ENCODE assay signal across 8 mouse cellular contexts in genomic region chr1:136948127-136948422, GRCm38 (mm10). TPM values are rescaled to one million over a fixed set of nuclear protein-coding genes. Genes with fewer than 3 reads are reported as not detected.
A peak's percentile ranks its signal among the peaks of the same experiment; 100 is the strongest.
DNase-seq lines count a peak whose midpoint lies in the region; ATAC-seq and TF ChIP-seq lines count a peak whose summit lies in the region.
"Had no signal": no experiment of that assay in that cellular context is flagged by ENCODE, and none has a peak within 500 bp of the region (broad histone marks: within the 10 kb centered on the region; RNA-seq: fewer than 3 reads in every experiment).

No protein-coding gene starts in this region.

- peaks cover 29% of the 10 kb centered on the region for H3K4me1 ChIP-seq in lung, embryonic 16.5 days (replicated peaks; ENCODE audit: control insufficient read depth, insufficient read depth, low read length)
- H3K4me1 ChIP-seq in forebrain, embryonic 16.5 days (replicated peaks; ENCODE audit: control insufficient read depth, insufficient read depth, low read length) = peaks cover 26% of the 10 kb centered on the region
- peaks cover 22% of the 10 kb centered on the region for H3K4me1 ChIP-seq in limb, embryonic 14.5 days (ENCODE audit: control insufficient read depth, insufficient read depth, low read length)
- peaks cover 19% of the 10 kb centered on the region for H3K4me1 ChIP-seq in stomach, embryonic 15.5 days

- peak overlapping the region; percentile 60 for H3K4me3 ChIP-seq in lung, embryonic 16.5 days (ENCODE audit: low read length)
- H3K4me3 ChIP-seq in forebrain, embryonic 16.5 days (replicated peaks; ENCODE audit: low read length) = peak overlapping the region; percentile 47; the same call in 1 of the 2 replicates
- H3K4me3 ChIP-seq in limb, embryonic 14.5 days (replicated peaks; ENCODE audit: low read length) = peak overlapping the region; percentile 47
- H3K4me3 ChIP-seq in stomach, embryonic 15.5 days (replicated peaks) = peak overlapping the region; percentile 50
- no peak overlapping the region for H3K4me3 ChIP-seq in left cerebral cortex, adult 2 months

- H3K9me3 ChIP-seq in lung, embryonic 16.5 days (ENCODE audit: control insufficient read depth, low read length) = no peaks in the 10 kb centered on the region
- peaks cover 4% of the 10 kb centered on the region; the same call in 1 of the 2 replicates for H3K9me3 ChIP-seq in forebrain, embryonic 16.5 days (ENCODE audit: control insufficient read depth, low read length)
- H3K9me3 ChIP-seq in limb, embryonic 14.5 days (ENCODE audit: control insufficient read depth, low read length) = no peaks in the 10 kb centered on the region
- no peaks in the 10 kb centered on the region for H3K9me3 ChIP-seq in stomach, embryonic 15.5 days

- no peak for TF ChIP-seq POLR2A in limb, embryonic 14.5 days (IDR thresholded peaks at IDR 0.05; ENCODE audit: borderline replicate concordance, extremely low read depth, insufficient read depth, insufficient read length)

- no peak for ATAC-seq in lung, embryonic 16.5 days (ENCODE audit: low read depth)
- no peak for ATAC-seq in forebrain, embryonic 16.5 days
- no peak for ATAC-seq in limb, embryonic 14.5 days (ENCODE audit: low FRiP score, low read depth)
- no peak for ATAC-seq in stomach, embryonic 15.5 days (ENCODE audit: insufficient read depth, low FRiP score, low read depth)

- 1% methylated on average over 7 of the region's 7 CpGs for WGBS in lung, embryonic 16.5 days
- WGBS in forebrain, embryonic 16.5 days = 2% methylated on average over 7 of the region's 7 CpGs
- 4% methylated on average over 7 of the region's 7 CpGs for WGBS in limb, embryonic 14.5 days
- 2% methylated on average over 7 of the region's 7 CpGs for WGBS in stomach, embryonic 15.5 days

- H3K27ac ChIP-seq in lung, embryonic 16.5 days (ENCODE audit: low read length) = no peak overlapping the region
- H3K27ac ChIP-seq in forebrain, embryonic 16.5 days (ENCODE audit: low read length) = no peak overlapping the region
- H3K27ac ChIP-seq in limb, embryonic 14.5 days (replicated peaks; ENCODE audit: low read depth, low read length) = no peak overlapping the region
- H3K27ac ChIP-seq in stomach, embryonic 15.5 days = no peak overlapping the region
- no peak overlapping the region for H3K27ac ChIP-seq in left cerebral cortex, adult 2 months

- no peak for TF ChIP-seq CTCF in left cerebral cortex, adult 2 months (IDR thresholded peaks at IDR 0.05)

- H3K9ac ChIP-seq in lung, embryonic 16.5 days (ENCODE audit: low read length) = peak overlapping the region; percentile 66
- no peak overlapping the region for H3K9ac ChIP-seq in forebrain, embryonic 16.5 days (replicated peaks; ENCODE audit: low read depth, low read length)
- H3K9ac ChIP-seq in limb, embryonic 14.5 days (ENCODE audit: low read depth, low read length, severe bottlenecking) = no peak overlapping the region
- H3K9ac ChIP-seq in stomach, embryonic 15.5 days = no peak overlapping the region

- H3K27me3 ChIP-seq in lung, embryonic 16.5 days (ENCODE audit: control insufficient read depth, insufficient read depth, low read depth, low read length) = peaks cover 84% of the 10 kb centered on the region
- H3K27me3 ChIP-seq in forebrain, embryonic 16.5 days (replicated peaks; ENCODE audit: control insufficient read depth, insufficient read depth, low read length) = peaks cover 53% of the 10 kb centered on the region
- H3K27me3 ChIP-seq in limb, embryonic 14.5 days (ENCODE audit: control insufficient read depth, insufficient read depth, low read length) = peaks cover 95% of the 10 kb centered on the region
- peaks cover 64% of the 10 kb centered on the region for H3K27me3 ChIP-seq in stomach, embryonic 15.5 days (replicated peaks)

- intact Hi-C loops in left cerebral cortex, adult 2 months (cut with DNase I) = loop anchor here (5.0 to 10.0 kb wide), 2 partner anchors 393 to 1894 kb away; no protein-coding TSS in a partner anchor

- H3K36me3 ChIP-seq in lung, embryonic 16.5 days (ENCODE audit: control insufficient read depth, insufficient read depth, low read length) = no peaks in the 10 kb centered on the region
- no peaks in the 10 kb centered on the region for H3K36me3 ChIP-seq in forebrain, embryonic 16.5 days (ENCODE audit: control insufficient read depth, insufficient read depth)
- no peaks in the 10 kb centered on the region for H3K36me3 ChIP-seq in limb, embryonic 14.5 days (ENCODE audit: control insufficient read depth, insufficient read depth, low read length)
- H3K36me3 ChIP-seq in stomach, embryonic 15.5 days = no peaks in the 10 kb centered on the region

- no peak for DNase-seq in lung, postnatal 4 days
- no peak for DNase-seq in limb, embryonic 14.5 days (ENCODE audit: low spot score)
- DNase-seq in left cerebral cortex, adult 2 months (ENCODE audit: extremely low spot score in 1 of 2, low spot score in 2 of 2) = no peak
- DNase-seq in adrenal gland, postnatal 4 days (ENCODE audit: low spot score in 2 of 2) = no peak
- DNase-seq: right cerebral cortex, adult 18-20 months had no signal

- H3K4me2 ChIP-seq in lung, embryonic 16.5 days (ENCODE audit: low read depth, low read length) = peak overlapping the region; percentile 63
- H3K4me2 ChIP-seq in forebrain, embryonic 16.5 days (ENCODE audit: low read length) = peak overlapping the region; percentile 82; the same call in 1 of the 2 replicates
- peak overlapping the region; percentile 96 for H3K4me2 ChIP-seq in limb, embryonic 14.5 days (replicated peaks; ENCODE audit: low read depth, low read length, severe bottlenecking)
- peak overlapping the region; percentile 87 for H3K4me2 ChIP-seq in stomach, embryonic 15.5 days

RNA-seq across cellular contexts. Expression of gene Nr5a2, which starts 12.2 kb away (rescaled TPM):
- 2.3 and 2.5 TPM in 2 replicates for polyA plus RNA-seq in lung, embryonic 16.5 days (2015; fragmentation: Nextera tagmentation; extraction: Ambion mirVana)
- polyA plus RNA-seq in forebrain, embryonic 16.5 days (2015; fragmentation: Nextera tagmentation; extraction: Ambion mirVana) = 0.21 and 0.23 TPM in 2 replicates
- 1.0 and 1.1 TPM in 2 replicates for polyA plus RNA-seq in limb, embryonic 14.5 days (2012; rRNA removed)
- polyA plus RNA-seq in limb, embryonic 14.5 days (2014; fragmentation: Nextera tagmentation; extraction: Ambion mirVana) = 0.70 and 1.1 TPM in 2 replicates
- 6.3 and 8.1 TPM in 2 replicates for polyA plus RNA-seq in stomach, embryonic 15.5 days (2015; fragmentation: Nextera tagmentation; extraction: Ambion mirVana)
- not detected for total RNA-seq in left cerebral cortex, adult 2 months (2021)
- total RNA-seq in adrenal gland, postnatal 4 days (2021) = 1 to 10 TPM; 3.4 to 5.2 TPM
